Mouse (Mus musculus) yolk sac, embryonic 10.5 days (tissue): Measurements from ENCODE around the gene Fnip2.
A peak's percentile ranks its signal among the peaks of the same experiment; 100 is the strongest.
"Not testable (repeated sequence)": the region's sequence is repeated elsewhere in the genome, so short reads cannot be mapped to it uniquely, and the experiment has no call there.

ENCODE experiments used
- DNase-seq: peaks from one replicate; pipeline ENCODE4 v3.0.0-alpha.2; 2017; ENCODE audit warnings: low spot score

Fnip2 gene

GRCm38 (mm10) chr3:79567703-79568362 lies at the start of gene Fnip2:
Gene Fnip2 (minus strand): TSS chr3:79567796.
- DNase-seq: peak; percentile 99

GRCm38 (mm10) chr3:79609886-79610285 lies 42.3 kb upstream of the Fnip2 start:
- no peak for DNase-seq

- DNase-seq: no peak
Observed at GRCm38 (mm10) chr3:79595468-79595867, 27.9 kb upstream of the Fnip2 start.

- no peak for DNase-seq
Observed at GRCm38 (mm10) chr3:79591793-79592471, 24.3 kb upstream of the Fnip2 start.

- DNase-seq: peak; percentile 83
Observed at GRCm38 (mm10) chr3:79590863-79591792, 23.5 kb upstream of the Fnip2 start, which contains the start of gene Ppid. Gene Ppid (plus strand): TSS chr3:79591342.

GRCm38 (mm10) chr3:79589671-79590070 lies 22.1 kb upstream of the Fnip2 start:
- no peak for DNase-seq

- peak; percentile 82 for DNase-seq
Observed at GRCm38 (mm10) chr3:79586804-79587203, 19.2 kb upstream of the Fnip2 start.

- no peak for DNase-seq
Observed at GRCm38 (mm10) chr3:79579891-79580575, 12.4 kb upstream of the Fnip2 start.

GRCm38 (mm10) chr3:79578164-79578563 lies 10.6 kb upstream of the Fnip2 start:
- no peak for DNase-seq

- no peak for DNase-seq
Observed at GRCm38 (mm10) chr3:79577606-79578005, 10.0 kb upstream of the Fnip2 start.

GRCm38 (mm10) chr3:79576865-79577264 lies 9.3 kb upstream of the Fnip2 start:
- DNase-seq: no peak

- no peak for DNase-seq
Observed at GRCm38 (mm10) chr3:79576468-79576816, 8.8 kb upstream of the Fnip2 start.

GRCm38 (mm10) chr3:79575576-79576467 lies 8.2 kb upstream of the Fnip2 start:
- peak; percentile 75 for DNase-seq

GRCm38 (mm10) chr3:79574336-79574735 lies 6.7 kb upstream of the Fnip2 start:
- DNase-seq: no peak

GRCm38 (mm10) chr3:79573376-79573775 lies 5.8 kb upstream of the Fnip2 start:
- not testable (repeated sequence) for DNase-seq

GRCm38 (mm10) chr3:79572399-79572798 lies 4.8 kb upstream of the Fnip2 start:
- DNase-seq: no peak

GRCm38 (mm10) chr3:79569351-79569681 lies 1.7 kb upstream of the Fnip2 start:
- no peak for DNase-seq

- no peak for DNase-seq
Observed at GRCm38 (mm10) chr3:79568629-79569350, 1.2 kb upstream of the Fnip2 start.

GRCm38 (mm10) chr3:79566716-79567691 lies 592 bp downstream of the Fnip2 start:
- peak; percentile 75 for DNase-seq
